Mouse (Mus musculus): ENCODE data around the gene Scaf4.

DNA sequence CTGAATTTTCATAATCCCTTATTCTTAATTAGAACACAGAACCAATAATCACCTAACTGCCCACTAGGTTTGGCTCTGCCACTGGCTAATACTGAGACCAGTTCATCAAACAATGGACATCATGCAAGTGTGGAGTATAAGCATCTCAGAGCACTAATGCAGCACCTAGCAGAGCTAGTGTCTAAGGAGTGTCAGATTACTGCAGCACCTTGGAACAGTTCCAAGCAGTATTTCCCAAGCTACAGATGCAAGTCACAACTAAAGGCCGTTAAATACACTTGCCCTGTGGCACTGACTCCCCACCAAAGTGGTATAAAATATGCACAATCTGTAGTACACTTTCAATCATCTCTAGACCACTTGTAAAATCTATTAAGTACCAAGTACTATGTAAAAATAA lies 17.7 kb downstream of the Scaf4 start:
- TF ChIP-seq POLR2A (IDR thresholded peaks at IDR 0.05; ENCODE audit: low read depth, low read length) (no peak), CTCF (IDR thresholded peaks at IDR 0.05; ENCODE audit: extremely low read depth, insufficient read depth, insufficient read length, insufficient replicate concordance) (no peak)
